Mouse (Mus musculus) lung, embryonic 16.5 days (tissue): ENCODE results near the gene Dpp8. TPM values are rescaled to one million over a fixed set of nuclear protein-coding genes. Genes with fewer than 3 reads are reported as not detected.

Experiments used
- ATAC-seq: fragments of 200-750 bp; cut with Nextera tagmentation; 2 replicates; pipeline ENCODE4 v1.8.0; 2017; ENCODE audit warnings: low read depth, mild to moderate bottlenecking, moderate library complexity
- H3K27ac ChIP-seq: fragments of 300-500 bp; sonication (generic); 2 replicates; pipeline ENCODE4 v1.5.1; 2014; ENCODE audit warnings: mild to moderate bottlenecking, control low read depth, low read length
- H3K27me3 ChIP-seq: fragments of 300-500 bp; sonication (generic); 2 replicates; pipeline ENCODE4 v1.6.1; 2014; ENCODE audit warnings: low read depth, low read length, mixed read lengths; ENCODE audit not compliant: control insufficient read depth, insufficient read depth
- H3K36me3 ChIP-seq: fragments of 300-500 bp; sonication (generic); 2 replicates; pipeline ENCODE4 v1.6.1; 2014; ENCODE audit warnings: low read length; ENCODE audit not compliant: control insufficient read depth, insufficient read depth
- H3K4me1 ChIP-seq: fragments of 300-500 bp; sonication (generic); replicated peaks from 2 replicates; pipeline ENCODE4 v1.6.1; 2014; ENCODE audit warnings: low read length, mixed read lengths; ENCODE audit not compliant: control insufficient read depth, insufficient read depth
- H3K4me2 ChIP-seq: fragments of 300-500 bp; sonication (generic); 2 replicates; pipeline ENCODE4 v1.6.1; 2014; ENCODE audit warnings: low read depth, low read length, control low read depth
- H3K4me3 ChIP-seq: fragments of 300-500 bp; sonication (generic); 2 replicates; pipeline ENCODE4 v1.5.1; 2014; ENCODE audit warnings: mild to moderate bottlenecking, low read length, control low read depth
- H3K9ac ChIP-seq: fragments of 300-500 bp; sonication (generic); 2 replicates; pipeline ENCODE4 v1.6.1; 2014; ENCODE audit warnings: low read length, control low read depth
- H3K9me3 ChIP-seq: fragments of 300-500 bp; sonication (generic); 2 replicates; pipeline ENCODE4 v1.6.1; 2016; ENCODE audit warnings: low read length; ENCODE audit not compliant: control insufficient read depth
- WGBS: fragments of 180-500 bp; shearing (Covaris S2); extraction: QIAGEN DNeasy Blood & Tissue Kit; methylation state at CpG from one replicate; pipeline ENCODE4 v1.1.7; 2014; 5-methylcytosine and 5-hydroxymethylcytosine counted together
- polyA plus RNA-seq: library from polyadenylated mRNA; unstranded; fragments of >200 nt; fragmentation: Nextera tagmentation; extraction: Ambion mirVana; gene quantifications from 2 replicates; pipeline ENCODE4 v1.2.1, GENCODE M21; 2015

Gene Dpp8
- polyA plus RNA-seq, 1 experiment from 2014 or later: 35.9 TPM

- WGBS: 100% methylated on average over 1 of the region's 1 CpGs
- Histone ChIP-seq H3K27me3 (no peaks in the 10 kb centered on the region), H3K36me3 (peaks cover 26% of the 10 kb centered on the region), H3K9ac (no peak overlapping the region), H3K4me3 (no peak overlapping the region), H3K27ac (no peak overlapping the region), H3K4me1 (peaks cover 9% of the 10 kb centered on the region), H3K4me2 (no peak overlapping the region), H3K9me3 (no peaks in the 10 kb centered on the region)
- no peak for ATAC-seq
Observed at GRCm38 (mm10) chr9:65036456-65036855, 4.2 kb downstream of the Dpp8 start.

GRCm38 (mm10) chr9:65036861-65037260, 4.6 kb downstream of the Dpp8 start:
- H3K27me3 ChIP-seq: no peaks in the 10 kb centered on the region
- no peak overlapping the region for H3K4me3 ChIP-seq
- H3K4me2 ChIP-seq: no peak overlapping the region
- H3K4me1 ChIP-seq: peaks cover 7% of the 10 kb centered on the region
- no peak overlapping the region for H3K27ac ChIP-seq
- peaks cover 28% of the 10 kb centered on the region for H3K36me3 ChIP-seq
- no peaks in the 10 kb centered on the region for H3K9me3 ChIP-seq
- H3K9ac ChIP-seq: no peak overlapping the region
- WGBS: 80% methylated on average over 8 of the region's 8 CpGs
- ATAC-seq: no peak

GRCm38 (mm10) chr9:65041430-65041829, 9.2 kb downstream of the Dpp8 start:
- no peak for ATAC-seq
- H3K4me1 ChIP-seq: no peaks in the 10 kb centered on the region
- no peak overlapping the region for H3K9ac ChIP-seq
- H3K27ac ChIP-seq: no peak overlapping the region
- no peak overlapping the region for H3K4me2 ChIP-seq
- 98% methylated on average over 5 of the region's 5 CpGs for WGBS
- H3K4me3 ChIP-seq: no peak overlapping the region
- H3K36me3 ChIP-seq: peaks cover 42% of the 10 kb centered on the region
- H3K27me3 ChIP-seq: no peaks in the 10 kb centered on the region
- no peaks in the 10 kb centered on the region for H3K9me3 ChIP-seq

GRCm38 (mm10) chr9:65046993-65047392, 14.8 kb downstream of the Dpp8 start:
- Histone ChIP-seq H3K4me3 (no peak overlapping the region), H3K9me3 (no peaks in the 10 kb centered on the region), H3K27me3 (no peaks in the 10 kb centered on the region), H3K4me2 (no peak overlapping the region), H3K9ac (no peak overlapping the region), H3K27ac (no peak overlapping the region), H3K4me1 (no peaks in the 10 kb centered on the region), H3K36me3 (peaks cover 44% of the 10 kb centered on the region)
- 88% methylated on average over 1 of the region's 1 CpGs for WGBS
- ATAC-seq: no peak

DNA sequence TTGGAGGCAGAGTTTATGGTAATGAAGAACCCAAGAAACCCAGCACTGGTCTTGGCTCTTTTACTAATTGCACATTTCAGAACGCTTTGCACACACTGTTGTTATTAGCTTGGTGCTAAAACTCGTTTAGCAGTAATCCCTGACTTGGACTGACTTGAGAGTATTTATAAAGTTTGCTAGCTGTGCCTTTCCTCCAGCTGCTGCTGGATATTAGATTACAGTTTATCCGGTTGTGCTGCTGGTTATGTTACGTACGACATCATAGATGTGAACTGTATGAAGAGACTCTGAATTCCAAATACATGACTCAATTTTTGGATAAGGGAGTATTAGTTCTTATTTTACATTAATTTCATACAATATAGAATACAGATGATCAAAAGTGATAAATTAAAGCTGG, 17.2 kb downstream of the Dpp8 start:
- Histone ChIP-seq H3K4me3 (no peak overlapping the region), H3K27ac (no peak overlapping the region), H3K9me3 (no peaks in the 10 kb centered on the region), H3K4me2 (no peak overlapping the region), H3K4me1 (no peaks in the 10 kb centered on the region), H3K27me3 (no peaks in the 10 kb centered on the region), H3K36me3 (peaks cover 50% of the 10 kb centered on the region), H3K9ac (no peak overlapping the region)
- WGBS: 95% methylated on average over 5 of the region's 5 CpGs
- no peak for ATAC-seq

GRCm38 (mm10) chr9:65050981-65051380, 18.8 kb downstream of the Dpp8 start:
- Histone ChIP-seq H3K4me2 (no peak overlapping the region), H3K9me3 (no peaks in the 10 kb centered on the region), H3K27ac (no peak overlapping the region), H3K27me3 (no peaks in the 10 kb centered on the region), H3K36me3 (peaks cover 57% of the 10 kb centered on the region), H3K9ac (no peak overlapping the region), H3K4me3 (no peak overlapping the region), H3K4me1 (no peaks in the 10 kb centered on the region)
- WGBS: 90% methylated on average over 3 of the region's 3 CpGs
- no peak for ATAC-seq

- ATAC-seq: no peak
- 81% methylated on average over 7 of the region's 7 CpGs for WGBS
- H3K36me3 ChIP-seq: peaks cover 45% of the 10 kb centered on the region
Observed at GRCm38 (mm10) chr9:65064251-65064650, 32.0 kb downstream of the Dpp8 start.

DNA sequence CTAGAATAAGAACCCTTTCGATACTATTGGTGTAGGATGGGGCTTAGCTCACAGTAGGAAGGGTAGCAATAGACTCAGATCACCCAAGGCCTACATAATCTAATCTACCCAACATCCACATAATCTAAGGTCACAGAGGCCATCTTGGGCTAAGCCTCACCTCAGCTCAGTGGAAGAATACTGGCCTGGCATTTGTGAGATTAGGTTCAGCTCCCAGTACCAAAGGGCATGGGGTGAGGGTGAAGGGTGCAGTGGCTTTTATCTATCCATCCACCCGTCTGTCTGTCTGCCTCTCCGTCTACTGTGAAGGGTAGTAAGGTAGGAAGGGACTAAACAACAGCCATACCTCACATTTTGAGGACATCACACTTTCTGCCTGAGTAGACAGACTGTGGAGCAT, 38.4 kb downstream of the Dpp8 start:
- no peaks in the 10 kb centered on the region for H3K9me3 ChIP-seq
- H3K9ac ChIP-seq: no peak overlapping the region
- H3K36me3 ChIP-seq: peaks cover 28% of the 10 kb centered on the region
- WGBS: 90% methylated on average over 3 of the region's 3 CpGs
- no peak for ATAC-seq
- H3K4me3 ChIP-seq: no peak overlapping the region
- H3K4me1 ChIP-seq: no peaks in the 10 kb centered on the region
- no peak overlapping the region for H3K27ac ChIP-seq
- no peak overlapping the region for H3K4me2 ChIP-seq
- H3K27me3 ChIP-seq: no peaks in the 10 kb centered on the region

More at GRCm38 (mm10) chr9:65064251-65064650, 32.0 kb downstream of the Dpp8 start:
- H3K4me2 ChIP-seq: no peak overlapping the region
- no peaks in the 10 kb centered on the region for H3K4me1 ChIP-seq
- no peaks in the 10 kb centered on the region for H3K27me3 ChIP-seq
- H3K9me3 ChIP-seq: no peaks in the 10 kb centered on the region
- no peak overlapping the region for H3K27ac ChIP-seq
- H3K4me3 ChIP-seq: no peak overlapping the region
- H3K9ac ChIP-seq: no peak overlapping the region

DNA sequence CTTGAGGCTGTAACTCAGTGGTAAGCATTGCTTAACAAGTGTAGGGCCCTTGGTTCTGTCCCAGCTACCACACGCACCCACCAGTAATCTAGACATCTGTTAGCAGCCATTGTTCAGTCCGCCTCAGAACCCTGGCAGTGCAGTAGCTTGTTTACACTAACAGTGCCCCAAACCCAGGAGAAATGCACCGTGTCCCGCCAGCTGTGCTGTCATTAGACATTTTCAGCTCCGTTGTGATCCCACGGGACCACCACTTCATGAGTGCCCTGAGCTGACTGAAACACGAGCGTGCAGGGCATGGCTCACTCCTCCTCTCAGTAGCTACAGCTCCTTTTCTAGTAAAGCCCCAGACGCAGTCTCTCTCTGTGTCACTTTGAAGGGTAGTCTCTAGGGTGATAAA, 41.3 kb downstream of the Dpp8 start:
- Histone ChIP-seq H3K4me1 (no peaks in the 10 kb centered on the region), H3K9ac (no peak overlapping the region), H3K27me3 (no peaks in the 10 kb centered on the region), H3K27ac (no peak overlapping the region), H3K36me3 (peaks cover 23% of the 10 kb centered on the region), H3K9me3 (no peaks in the 10 kb centered on the region), H3K4me3 (no peak overlapping the region), H3K4me2 (no peak overlapping the region)
- ATAC-seq: no peak
- 58% methylated on average over 9 of the region's 9 CpGs for WGBS

- H3K36me3 ChIP-seq: peaks cover 19% of the 10 kb centered on the region
- no peak overlapping the region for H3K4me2 ChIP-seq
- no peaks in the 10 kb centered on the region for H3K9me3 ChIP-seq
- ATAC-seq: no peak
- H3K9ac ChIP-seq: no peak overlapping the region
- H3K27ac ChIP-seq: no peak overlapping the region
- 72% methylated on average over 15 of the region's 15 CpGs for WGBS
- H3K4me1 ChIP-seq: no peaks in the 10 kb centered on the region
- H3K27me3 ChIP-seq: no peaks in the 10 kb centered on the region
- H3K4me3 ChIP-seq: no peak overlapping the region
Observed at GRCm38 (mm10) chr9:65074251-65074650, 42.0 kb downstream of the Dpp8 start.
